Comparison of ENCODE assay signal across 8 mouse cellular contexts in the genomic region with DNA sequence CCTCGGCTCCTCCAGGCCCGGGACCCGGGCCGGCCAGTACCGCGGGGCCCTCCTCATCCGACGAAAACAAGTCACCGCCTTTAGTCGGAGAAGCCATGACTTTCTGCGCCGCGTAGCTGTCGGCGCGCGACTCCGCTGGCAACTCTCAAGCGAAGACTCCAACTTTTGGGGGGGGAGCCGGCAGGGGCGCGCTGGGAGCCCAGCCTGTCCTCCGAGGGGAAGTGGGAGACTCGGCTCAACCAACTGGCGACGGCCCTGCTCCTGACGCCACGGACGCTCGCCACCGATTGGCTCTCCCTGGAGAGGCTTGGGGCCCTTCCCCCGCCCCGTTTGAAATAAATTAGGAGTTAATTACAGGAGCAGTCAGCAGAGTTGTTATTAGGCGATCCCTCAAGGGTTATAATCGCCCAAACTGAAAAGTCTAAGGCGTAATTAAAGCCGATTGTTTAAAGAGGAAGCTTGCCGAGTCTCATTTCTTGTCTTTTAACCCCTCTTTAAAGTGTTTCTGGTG. TPM values are rescaled to one million over a fixed set of nuclear protein-coding genes. Genes with fewer than 3 reads are reported as not detected.
DNase-seq lines count a peak whose midpoint lies in the region; ATAC-seq and TF ChIP-seq lines count a peak whose summit lies in the region.

Gene Msx2 (minus strand): TSS at position 461 of the 511 bp plus-strand sequence.

- TF ChIP-seq CTCF in ES-Bruce4 (IDR thresholded peaks at IDR 0.05; ENCODE audit: low read depth, low read length): no peak

- peak within 1 kb of the TSS; percentile 66 for H3K9ac ChIP-seq in ES-Bruce4 (ENCODE audit: low read depth, poor library complexity, severe bottlenecking)
- peak within 1 kb of the TSS; percentile 46 for H3K9ac ChIP-seq in lung, embryonic 15.5 days

- ATAC-seq in lung, embryonic 15.5 days (ENCODE audit: borderline replicate concordance, extremely low read depth, low FRiP score, low TSS enrichment): peak; percentile 89; the same call in 1 of the 2 replicates

- no peaks in the 10 kb centered on the region for H3K4me1 ChIP-seq in ES-Bruce4 (ENCODE audit: control insufficient read depth, insufficient read depth, low read length)
- peaks cover 25% of the 10 kb centered on the region for H3K4me1 ChIP-seq in lung, embryonic 15.5 days

- TF ChIP-seq EP300 in ES-Bruce4 (IDR thresholded peaks at IDR 0.05; ENCODE audit: insufficient read depth, low read depth, low read length): no peak

- no peaks in the 10 kb centered on the region for H3K9me3 ChIP-seq in ES-Bruce4 (replicated peaks; ENCODE audit: control insufficient read depth, insufficient read depth, low read length, poor library complexity, severe bottlenecking)
- no peaks in the 10 kb centered on the region for H3K9me3 ChIP-seq in lung, embryonic 15.5 days

- peak within 1 kb of the TSS; percentile 98 for H3K4me2 ChIP-seq in lung, embryonic 15.5 days

- DNase-seq in brain, embryonic 18.5 days (ENCODE audit: low read depth, low spot score): peak; percentile 52
- peak; percentile 21 for DNase-seq in fibroblast of lung, adult 2 months (ENCODE audit: low read depth)
- DNase-seq in heart, postnatal 10 days: peak; percentile 79 to 86
- DNase-seq in kidney, postnatal 36 days: peak; percentile 43 to 56
- DNase-seq in right cerebral cortex, postnatal 14 days: peak; percentile 46
- DNase-seq in B cell, adult 2 months: no peak

- no peak for TF ChIP-seq POLR2A in ES-Bruce4 (IDR thresholded peaks at IDR 0.05; ENCODE audit: insufficient read depth, low read length)

- H3K4me3 ChIP-seq in ES-Bruce4 (ENCODE audit: low read depth, low read length): peak within 1 kb of the TSS; percentile 47
- H3K4me3 ChIP-seq in lung, embryonic 15.5 days: peak within 1 kb of the TSS; percentile 53

- WGBS in lung, embryonic 15.5 days: under 1% methylated on average over 38 of the region's 38 CpGs

- intact Hi-C loops in heart, postnatal 10 days (cut with DNase I): no loop called here

- no peaks in the 10 kb centered on the region for H3K36me3 ChIP-seq in ES-Bruce4 (ENCODE audit: control insufficient read depth, insufficient read depth, low read length, poor library complexity, severe bottlenecking)
- H3K36me3 ChIP-seq in lung, embryonic 15.5 days: no peaks in the 10 kb centered on the region

- H3K27ac ChIP-seq in ES-Bruce4 (ENCODE audit: insufficient read depth, low read length): no peak within 1 kb of the TSS
- H3K27ac ChIP-seq in lung, embryonic 15.5 days: no peak within 1 kb of the TSS

- H3K27me3 ChIP-seq in ES-Bruce4 (ENCODE audit: control insufficient read depth, insufficient read depth, low read length, poor library complexity, severe bottlenecking): peaks cover 26% of the 10 kb centered on the region
- H3K27me3 ChIP-seq in lung, embryonic 15.5 days: peaks cover 99% of the 10 kb centered on the region

RNA-seq across cellular contexts. Expression of gene Msx2, which starts in this region (rescaled TPM):
- 3.1 and 4.4 TPM in 2 replicates for polyA plus RNA-seq in ES-Bruce4 (2011; ENCODE audit: insufficient read depth, insufficient read length, low read depth, missing spikeins)
- 1 to 10 TPM in 1 of 2 experiments, under 1 TPM in 1; 0.79 to 1.1 TPM for total RNA-seq in heart, postnatal 10 days (2021)
- 0.52 and 0.70 TPM in 2 replicates for polyA plus RNA-seq in lung, embryonic 15.5 days (2015; fragmentation: Nextera tagmentation; extraction: Ambion mirVana)

Comparison
In these comparisons a context has a peak if more than half of its experiments do, and no peak if none do; other contexts are left out.
1. Peak in ATAC-seq, H3K4me3 ChIP-seq, H3K9ac ChIP-seq and H3K4me2 ChIP-seq in lung, embryonic 15.5 days; RNA of the gene not detected or under 1 TPM.
2. DNase-seq: peak in brain, embryonic 18.5 days (single experiment), fibroblast of lung, adult 2 months (single experiment), heart, postnatal 10 days (2 of 2), kidney, postnatal 36 days (2 of 2) and right cerebral cortex, postnatal 14 days (single experiment); none in B cell, adult 2 months (0 of 2).